Mouse (Mus musculus) G1E (cell line): ENCODE results near the gene Fgfr2.

Source experiments
- CTCF ChIP-seq: IDR thresholded peaks from 2 replicates; pipeline ENCODE4 v1.5.1; 2012; ENCODE audit warnings: low read depth, low read length, inconsistent platforms, mixed read lengths
- GATA1 ChIP-seq: IDR thresholded peaks from 2 replicates; pipeline ENCODE4 v1.6.1; 2012; ENCODE audit warnings: borderline replicate concordance, low read length, inconsistent platforms, mixed read lengths
- POLR2AphosphoS5 ChIP-seq: IDR thresholded peaks from 2 replicates; pipeline ENCODE4 v1.6.1; 2012; ENCODE audit warnings: low read depth, low read length, inconsistent platforms; ENCODE audit not compliant: insufficient replicate concordance
- TAL1 ChIP-seq: conservative IDR thresholded peaks from 2 replicates; pipeline ENCODE4 v1.6.1; 2012; ENCODE audit warnings: low read depth, low read length, inconsistent platforms, mixed read lengths

- TF ChIP-seq CTCF: no peak
- TF ChIP-seq POLR2AphosphoS5: no peak
- no peak for TF ChIP-seq GATA1
- TF ChIP-seq TAL1: no peak
These were observed 835.8 kb downstream of the Fgfr2 start for GRCm38 (mm10) chr7:132287340-132287664.
